In the genomic region with DNA sequence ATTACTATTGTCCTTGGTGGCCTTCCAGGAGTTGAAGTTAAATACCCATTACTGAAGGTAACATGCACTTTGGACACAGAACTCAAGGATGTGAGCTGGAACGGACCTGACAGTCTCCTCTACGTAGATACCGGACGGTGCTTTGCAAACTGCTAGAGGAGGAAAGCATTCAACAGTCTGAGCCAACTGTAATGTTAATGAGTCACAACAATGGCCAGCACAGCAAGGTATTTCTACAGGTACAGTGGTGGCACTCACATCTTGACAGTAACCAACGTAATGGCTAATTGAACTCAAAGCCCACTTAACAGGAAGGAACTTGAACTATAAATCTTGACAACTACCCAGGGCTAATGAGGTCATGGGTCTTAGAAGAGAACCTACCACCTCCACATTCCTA, we compare ENCODE assay signal across 21 mouse cellular contexts. TPM values are rescaled to one million over a fixed set of nuclear protein-coding genes. Genes with fewer than 3 reads are reported as not detected.
"Had no signal": no experiment of that assay in that cellular context is flagged by ENCODE, and none has a peak within 500 bp of the region (broad histone marks: within the 10 kb centered on the region; RNA-seq: fewer than 3 reads in every experiment).

No protein-coding gene starts in this region.

- H3K27me3 ChIP-seq: limb, embryonic 12.5 days; limb, embryonic 15.5 days; midbrain, embryonic 12.5 days; midbrain, embryonic 15.5 days; neural tube, embryonic 12.5 days; neural tube, embryonic 15.5 days had no signal

- DNase-seq: kidney, postnatal 25 days; left cerebral cortex, postnatal 4 days; liver, postnatal 0 days; lung, embryonic 14.5 days; thymus, adult 18-20 months; thymus, postnatal 36 days had no signal

- ATAC-seq: intestine, embryonic 16.5 days; liver, postnatal 0 days; lung, postnatal 0 days; midbrain, embryonic 15.5 days had no signal

- H3K9me3 ChIP-seq: limb, embryonic 12.5 days; limb, embryonic 15.5 days; midbrain, embryonic 12.5 days; midbrain, embryonic 15.5 days; neural tube, embryonic 12.5 days; neural tube, embryonic 15.5 days had no signal

- H3K4me2 ChIP-seq: limb, embryonic 12.5 days; limb, embryonic 15.5 days; liver, embryonic 11.5 days; lung, embryonic 14.5 days; midbrain, embryonic 12.5 days; midbrain, embryonic 15.5 days; neural tube, embryonic 12.5 days; neural tube, embryonic 15.5 days had no signal

- H3K9ac ChIP-seq: limb, embryonic 12.5 days; limb, embryonic 15.5 days; liver, embryonic 14.5 days; liver, postnatal 0 days; lung, embryonic 14.5 days; midbrain, embryonic 12.5 days; midbrain, embryonic 15.5 days; neural tube, embryonic 12.5 days; neural tube, embryonic 15.5 days had no signal

- H3K36me3 ChIP-seq: limb, embryonic 12.5 days; limb, embryonic 15.5 days; midbrain, embryonic 12.5 days; midbrain, embryonic 15.5 days; neural tube, embryonic 12.5 days; neural tube, embryonic 15.5 days had no signal

- H3K27ac ChIP-seq: limb, embryonic 12.5 days; limb, embryonic 15.5 days; liver, embryonic 14.5 days; macrophage; midbrain, embryonic 12.5 days; midbrain, embryonic 15.5 days; neural tube, embryonic 12.5 days; neural tube, embryonic 15.5 days had no signal

- H3K4me1 ChIP-seq: limb, embryonic 12.5 days; midbrain, embryonic 15.5 days; neural tube, embryonic 12.5 days had no signal

- H3K4me3 ChIP-seq: limb, embryonic 12.5 days; limb, embryonic 15.5 days; midbrain, embryonic 12.5 days; midbrain, embryonic 15.5 days; neural tube, embryonic 12.5 days; neural tube, embryonic 15.5 days had no signal

RNA-seq across cellular contexts. Expression of gene Spag6l, which starts 3.8 kb away (rescaled TPM):
- polyA plus RNA-seq: limb, embryonic 15.5 days; liver, embryonic 11.5 days; macrophage; small intestine, adult 2 months; spleen, adult 2 months had no signal

RNA-seq across cellular contexts. Expression of gene Igll1, which starts 38.3 kb away (rescaled TPM):
- polyA plus RNA-seq: liver, embryonic 11.5 days; lung, embryonic 14.5 days; macrophage; midbrain, embryonic 12.5 days; midbrain, embryonic 15.5 days; neural tube, embryonic 12.5 days; neural tube, embryonic 15.5 days; small intestine, adult 2 months; spleen, adult 2 months; testis, adult 2 months; urinary bladder, adult 2 months had no signal

RNA-seq across cellular contexts. Expression of gene Vpreb1, which starts 45.2 kb away (rescaled TPM):
- polyA plus RNA-seq: macrophage had no signal
